Mouse (Mus musculus): ENCODE measurements around the gene H2al1k. TPM values are rescaled to one million over a fixed set of nuclear protein-coding genes. Genes with fewer than 3 reads are reported as not detected.
"Not testable (repeated sequence)": the region's sequence is repeated elsewhere in the genome, so short reads cannot be mapped to it uniquely, and the experiment has no call there.

H2al1k gene
- 0.14 TPM for polyA plus RNA-seq (2021)

DNA sequence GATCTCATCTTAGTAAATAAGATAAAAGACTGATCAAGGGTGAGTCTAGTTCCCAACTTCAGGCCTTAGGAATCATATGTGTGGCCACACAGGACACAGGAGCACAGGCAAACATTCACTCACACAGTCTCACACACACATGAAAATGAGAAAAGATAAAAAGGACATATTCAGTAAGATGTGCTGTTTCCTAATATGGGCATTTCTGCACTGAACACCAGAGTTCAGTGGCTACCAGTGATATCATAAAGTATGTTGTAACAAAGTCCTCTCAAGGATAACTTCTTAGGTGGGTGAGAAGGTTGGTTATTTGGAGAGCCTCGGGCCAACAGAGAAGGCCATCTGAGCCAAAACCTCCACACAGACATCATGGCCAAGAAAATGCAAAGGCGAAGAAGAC, at the start of gene H2al1k:
Gene H2al1k (plus strand): TSS at position 301 of the 400 bp plus-strand sequence.
- CTCF ChIA-PET; H3K27me3 ChIP-seq; DNase-seq (ENCODE audit: low read depth, low spot score); POLR2A ChIA-PET; in situ Hi-C loops (cut with MboI; ENCODE audit: low pct_unique_long_range_greater_than_20kb); ATAC-seq: not testable (repeated sequence)

DNA sequence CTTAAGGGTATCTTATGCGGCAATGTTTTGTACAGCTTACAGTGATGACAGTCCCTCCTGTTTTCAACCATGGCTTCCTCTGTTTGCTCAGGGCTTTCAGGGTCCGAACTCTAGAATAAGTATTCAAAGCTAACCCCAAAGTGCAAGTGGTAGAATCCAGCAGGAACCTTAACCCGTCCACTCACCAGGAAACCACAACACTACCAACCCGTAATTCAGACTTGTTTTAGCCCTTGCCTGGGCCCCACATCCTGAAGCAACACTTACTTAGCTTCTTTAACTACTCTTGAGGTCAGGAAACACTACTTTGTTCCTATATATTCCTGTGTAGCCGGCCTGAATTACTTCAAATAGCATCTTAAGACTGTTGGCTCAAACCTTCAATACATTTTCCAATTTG, 47.6 kb upstream of the H2al1k start:
- ChIA-PET CTCF (no interaction called here), POLR2A (no interaction called here)
- peaks cover 32% of the 10 kb centered on the region for H3K27me3 ChIP-seq
- no peak for DNase-seq (ENCODE audit: low read depth, low spot score)
- ATAC-seq: no peak
- no peak for TF ChIP-seq CTCF (IDR thresholded peaks at IDR 0.05)
- in situ Hi-C loops (cut with MboI; ENCODE audit: low pct_unique_long_range_greater_than_20kb): no loop called here

DNA sequence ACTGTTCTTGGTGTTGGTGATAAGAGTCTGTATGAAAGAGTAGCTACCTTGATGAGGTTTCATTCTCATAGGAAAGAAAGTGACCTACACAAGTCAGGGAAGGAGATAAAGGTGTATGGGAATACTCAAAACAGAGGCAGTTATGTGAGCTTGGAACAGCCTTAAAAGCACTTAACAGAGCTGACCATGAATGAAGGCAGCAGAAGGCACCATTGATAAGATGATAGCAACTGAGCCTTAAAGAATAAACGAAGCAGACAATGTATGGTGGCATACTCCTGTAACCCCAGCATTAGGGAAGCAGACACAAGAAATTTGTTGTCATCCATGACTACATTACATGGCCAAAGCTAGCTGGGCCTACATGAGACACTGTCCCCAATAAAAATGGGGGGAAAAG, 47.0 kb upstream of the H2al1k start:
- H3K27me3 ChIP-seq: peaks cover 38% of the 10 kb centered on the region
- POLR2A ChIA-PET: no interaction called here
- no peak for ATAC-seq
- no peak for DNase-seq (ENCODE audit: low read depth, low spot score)
- CTCF ChIA-PET: no interaction called here
- in situ Hi-C loops (cut with MboI; ENCODE audit: low pct_unique_long_range_greater_than_20kb): no loop called here
- no peak for TF ChIP-seq CTCF (IDR thresholded peaks at IDR 0.05)

DNA sequence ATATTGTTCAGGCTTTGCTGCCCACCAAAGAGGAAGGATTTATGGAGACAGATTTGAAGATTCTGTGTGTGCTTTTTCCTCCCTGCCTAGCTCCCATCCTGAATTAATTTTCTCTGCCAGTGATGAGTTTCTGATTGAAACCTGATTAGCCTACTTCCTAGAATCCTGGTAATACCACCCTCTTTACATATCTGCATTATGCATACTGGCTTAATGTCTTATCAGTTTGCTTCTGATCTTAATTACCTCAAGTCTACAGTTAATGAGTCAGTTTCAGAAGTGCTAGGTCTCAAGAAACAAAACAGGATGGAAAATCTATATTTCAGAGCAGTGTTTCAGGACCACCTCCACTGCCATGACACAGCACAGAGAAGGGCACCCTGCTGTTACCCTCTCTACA, 34.0 kb upstream of the H2al1k start:
- H3K27me3 ChIP-seq; DNase-seq (ENCODE audit: low read depth, low spot score); POLR2A ChIA-PET; CTCF ChIA-PET; in situ Hi-C loops (cut with MboI; ENCODE audit: low pct_unique_long_range_greater_than_20kb); ATAC-seq: not testable (repeated sequence)

DNA sequence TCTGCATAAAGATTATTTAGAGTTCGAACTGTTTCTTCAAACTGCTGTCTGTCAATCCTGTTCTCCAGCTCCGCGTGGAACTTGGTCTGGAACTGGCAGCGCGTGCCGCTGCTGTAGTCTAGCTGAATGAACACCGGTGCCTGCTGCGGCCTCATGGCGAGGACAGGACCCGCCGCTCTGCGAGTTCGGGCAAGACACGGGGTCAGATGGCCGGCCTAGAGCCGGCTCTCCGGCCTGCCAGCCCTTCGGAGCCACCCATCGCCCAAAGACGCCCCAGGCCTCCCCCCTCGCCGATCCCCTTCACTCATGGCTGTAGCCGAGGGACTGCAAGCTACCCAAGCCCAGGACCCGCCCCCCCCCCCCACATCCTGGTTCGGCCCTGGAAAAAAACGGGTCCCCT, 22.5 kb upstream of the H2al1k start:
- DNase-seq (ENCODE audit: low read depth, low spot score); CTCF ChIA-PET; in situ Hi-C loops (cut with MboI; ENCODE audit: low pct_unique_long_range_greater_than_20kb); ATAC-seq; POLR2A ChIA-PET; H3K27me3 ChIP-seq: not testable (repeated sequence)

DNA sequence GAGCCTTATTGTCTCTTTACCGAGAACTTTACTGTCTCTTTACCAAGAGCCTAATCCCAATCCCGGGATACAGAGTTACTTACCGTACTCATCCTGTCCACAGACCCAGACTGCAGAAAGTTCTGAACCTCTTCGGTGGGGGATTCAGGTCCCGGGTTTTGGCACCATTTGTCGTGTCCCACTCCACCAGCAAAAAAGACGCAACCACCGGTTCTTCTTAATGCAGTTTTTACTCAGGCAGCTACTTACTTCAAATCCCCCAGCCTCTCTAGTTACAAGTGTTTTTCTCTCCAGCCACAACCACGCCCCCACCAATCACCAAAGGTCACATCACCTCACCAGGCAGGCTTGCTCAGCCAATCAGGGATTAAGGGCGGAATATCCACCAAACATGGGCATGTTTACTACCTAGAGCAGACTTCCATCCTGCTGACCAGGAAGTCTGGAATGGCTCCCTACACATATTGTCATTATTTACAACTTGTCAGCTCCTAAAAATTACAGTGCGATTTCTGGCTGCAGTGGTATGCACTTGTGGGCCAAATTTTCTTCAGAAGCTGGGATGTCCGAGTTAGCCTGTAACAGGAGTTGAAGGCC, 18.0 kb upstream of the H2al1k start:
- H3K27me3 ChIP-seq; in situ Hi-C loops (cut with MboI; ENCODE audit: low pct_unique_long_range_greater_than_20kb); POLR2A ChIA-PET; ATAC-seq; DNase-seq (ENCODE audit: low read depth, low spot score); CTCF ChIA-PET: not testable (repeated sequence)

DNA sequence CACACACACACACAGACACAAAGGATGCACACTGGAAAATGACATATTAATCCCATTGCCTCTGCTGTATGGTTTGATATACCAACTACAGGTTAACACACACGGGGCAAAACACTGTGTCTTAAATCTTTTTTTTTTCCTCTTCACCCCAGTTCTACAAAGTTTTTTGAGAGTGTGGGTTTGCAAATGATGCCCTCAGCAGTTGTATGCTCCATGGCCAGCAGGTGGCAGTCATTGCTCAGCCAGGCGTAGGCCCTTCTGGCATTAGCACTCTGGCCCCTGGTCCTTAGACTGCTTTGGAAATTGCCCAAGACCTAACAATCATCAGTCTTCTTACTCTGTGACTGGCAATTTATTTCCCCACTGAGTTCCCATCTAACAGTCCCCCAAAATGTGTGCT, 17.4 kb upstream of the H2al1k start:
- CTCF ChIA-PET; H3K27me3 ChIP-seq; DNase-seq (ENCODE audit: low read depth, low spot score); ATAC-seq; POLR2A ChIA-PET; in situ Hi-C loops (cut with MboI; ENCODE audit: low pct_unique_long_range_greater_than_20kb): not testable (repeated sequence)

DNA sequence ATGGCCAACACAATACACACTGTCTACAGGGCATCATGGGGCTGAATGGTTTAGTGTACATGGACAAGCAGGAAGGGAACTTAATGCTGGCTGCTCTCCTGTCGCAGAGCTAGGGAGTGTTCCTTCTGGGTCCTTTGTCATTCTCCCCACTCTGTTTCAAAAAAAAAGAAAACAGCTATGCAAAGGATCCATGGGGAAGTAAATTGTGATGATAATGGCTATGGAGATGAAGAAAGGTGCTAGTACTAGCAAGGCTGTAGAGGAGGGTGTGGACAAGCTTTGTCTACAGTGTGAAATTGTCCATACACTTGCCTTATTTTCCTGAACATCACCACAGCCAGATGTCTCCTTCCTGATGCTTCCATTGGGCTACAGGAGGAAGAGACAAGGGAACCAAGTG, 15.4 kb upstream of the H2al1k start:
- CTCF ChIA-PET; ATAC-seq; H3K27me3 ChIP-seq; DNase-seq (ENCODE audit: low read depth, low spot score); POLR2A ChIA-PET; in situ Hi-C loops (cut with MboI; ENCODE audit: low pct_unique_long_range_greater_than_20kb): not testable (repeated sequence)

DNA sequence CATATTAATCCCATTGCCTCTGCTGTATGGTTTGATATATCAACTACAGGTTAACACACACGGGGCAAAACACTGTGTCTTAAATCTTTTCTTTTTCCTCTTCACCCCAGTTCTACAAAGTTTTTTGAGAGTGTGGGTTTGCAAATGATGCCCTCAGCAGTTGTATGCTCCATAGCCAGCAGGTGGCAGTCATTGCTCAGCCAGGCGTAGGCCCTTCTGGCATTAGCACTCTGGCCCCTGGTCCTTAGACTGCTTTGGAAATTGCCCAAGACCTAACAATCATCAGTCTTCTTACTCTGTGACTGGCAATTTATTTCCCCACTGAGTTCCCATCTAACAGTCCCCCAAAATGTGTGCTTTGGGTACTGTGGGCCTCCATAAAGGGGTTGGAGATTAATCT, 23.6 kb downstream of the H2al1k start:
- POLR2A ChIA-PET; H3K27me3 ChIP-seq; CTCF ChIA-PET; DNase-seq (ENCODE audit: low read depth, low spot score); in situ Hi-C loops (cut with MboI; ENCODE audit: low pct_unique_long_range_greater_than_20kb); ATAC-seq: not testable (repeated sequence)

DNA sequence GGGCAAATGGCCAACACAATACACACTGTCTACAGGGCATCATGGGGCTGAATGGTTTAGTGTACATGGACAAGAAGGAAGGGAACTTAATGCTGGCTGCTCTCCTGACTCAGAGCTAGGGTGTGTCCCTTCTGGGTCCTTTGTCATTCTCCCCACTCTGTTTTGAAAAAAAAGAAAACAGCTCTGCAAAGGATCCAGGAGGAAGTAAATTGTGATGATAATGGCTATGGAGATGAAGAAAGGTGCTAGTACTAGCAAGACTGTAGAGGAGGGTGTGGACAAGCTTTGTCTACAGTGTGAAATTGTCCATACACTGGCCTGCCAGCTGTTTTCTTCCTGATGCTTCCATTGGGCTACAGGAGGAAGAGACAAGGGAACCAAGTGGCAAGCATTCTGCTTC, 25.5 kb downstream of the H2al1k start:
- H3K27me3 ChIP-seq; ATAC-seq; DNase-seq (ENCODE audit: low read depth, low spot score); in situ Hi-C loops (cut with MboI; ENCODE audit: low pct_unique_long_range_greater_than_20kb); POLR2A ChIA-PET; CTCF ChIA-PET: not testable (repeated sequence)

Other genes with a start within 250 kb of the H2al1k start
- not detected for gene 4930402K13Rik, start 246.1 kb upstream of the H2al1k start, polyA plus RNA-seq (2021)
- gene Lancl3, start 150.7 kb upstream of the H2al1k start, polyA plus RNA-seq (2021): 0.01 TPM
- not detected for gene Gm14862, start 93.7 kb upstream of the H2al1k start, polyA plus RNA-seq (2021)
- gene Xk, start 77.9 kb upstream of the H2al1k start, polyA plus RNA-seq (2021): 0.27 TPM
- not detected for gene H2al1m, start 66.9 kb upstream of the H2al1k start, polyA plus RNA-seq (2021)
- not detected for gene Cybb, start 137.1 kb downstream of the H2al1k start, polyA plus RNA-seq (2021)
- not detected for gene H2al1o, start 221.8 kb downstream of the H2al1k start, polyA plus RNA-seq (2021)

All from Patski (cell line).